Mouse (Mus musculus) spleen, postnatal 36 days (tissue): Measurements from ENCODE around the gene Tubb4a.

Experiments
- DNase-seq, 2 experiments: peaks; one replicate each; pipeline ENCODE4 v3.0.0; 2022; ENCODE audit warnings: low spot score in 2 of 2, mixed read lengths in 1 of 2

The Tubb4a gene

DNA sequence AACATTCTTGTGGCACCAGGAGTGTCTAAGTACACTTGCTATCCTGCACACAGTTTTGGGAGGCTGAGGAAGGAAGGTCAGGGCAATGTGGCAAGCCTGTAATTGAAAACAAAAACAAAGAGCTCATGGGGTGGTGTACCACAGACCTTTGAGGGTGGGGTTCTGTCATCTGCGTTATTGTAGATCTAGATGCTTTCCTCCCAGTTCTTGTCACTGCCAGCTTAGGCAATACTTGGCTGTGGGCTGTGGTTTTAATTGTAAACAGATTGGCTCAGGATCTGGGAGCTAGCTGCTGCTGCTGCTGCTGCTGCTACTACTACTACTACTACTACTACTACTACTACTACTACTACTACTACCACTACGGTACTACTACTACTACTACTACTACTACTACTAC is 14.7 kb upstream of the Tubb4a start:
- DNase-seq, result no peak

DNA sequence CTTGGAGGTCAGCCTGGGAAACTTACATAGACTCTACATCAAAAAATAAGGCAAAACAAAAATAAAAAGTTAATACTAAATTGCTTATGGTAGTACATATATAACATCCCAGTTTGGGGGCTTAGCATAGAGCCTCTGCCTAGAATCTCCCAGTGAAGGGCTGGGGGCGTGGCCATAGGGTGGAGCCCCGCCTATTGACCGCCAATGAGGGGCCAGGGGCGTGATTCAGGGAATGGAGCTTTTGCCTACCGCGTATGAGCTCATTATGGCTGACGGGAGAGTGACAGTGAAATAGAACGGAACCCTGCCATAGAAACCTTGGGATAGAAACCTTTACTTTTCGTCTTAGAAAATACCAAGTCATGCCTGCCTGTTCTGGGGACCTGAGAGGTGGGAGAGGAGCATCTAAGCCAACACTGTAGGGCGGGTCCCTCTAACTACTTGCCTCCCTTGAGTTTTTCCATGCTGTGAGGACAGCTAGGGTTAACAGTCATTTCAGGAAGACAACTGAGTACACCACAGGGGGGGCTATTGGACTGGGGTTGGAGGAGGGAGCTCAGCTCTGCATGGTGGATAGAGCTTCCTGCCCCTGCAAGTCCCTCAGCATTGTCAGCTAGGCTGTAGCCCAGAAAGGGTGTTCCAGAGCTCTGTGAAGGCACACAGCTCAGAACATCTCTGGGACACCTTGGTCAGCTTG is 12.2 kb upstream of the Tubb4a start:
- no peak for DNase-seq

DNA sequence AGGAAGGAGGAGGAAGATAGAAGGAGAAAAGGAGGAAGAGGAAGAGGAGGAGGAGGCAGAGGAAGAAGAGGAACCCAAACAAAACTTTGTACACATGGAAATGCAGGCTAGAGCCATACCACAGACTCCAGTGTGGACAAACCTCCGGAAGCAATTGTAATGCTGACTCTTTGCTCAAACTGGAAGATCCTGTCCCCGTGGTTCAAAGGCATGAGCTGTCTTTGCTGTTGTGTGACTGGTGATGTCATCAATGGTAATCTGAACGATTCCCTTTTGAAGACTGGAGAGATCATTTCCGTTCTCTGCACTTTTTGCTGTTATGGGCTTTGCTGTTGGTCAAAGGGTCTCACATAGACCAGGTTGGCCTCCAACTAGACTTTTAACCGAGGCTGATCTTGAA is 10.7 kb upstream of the Tubb4a start:
- no peak for DNase-seq

DNA sequence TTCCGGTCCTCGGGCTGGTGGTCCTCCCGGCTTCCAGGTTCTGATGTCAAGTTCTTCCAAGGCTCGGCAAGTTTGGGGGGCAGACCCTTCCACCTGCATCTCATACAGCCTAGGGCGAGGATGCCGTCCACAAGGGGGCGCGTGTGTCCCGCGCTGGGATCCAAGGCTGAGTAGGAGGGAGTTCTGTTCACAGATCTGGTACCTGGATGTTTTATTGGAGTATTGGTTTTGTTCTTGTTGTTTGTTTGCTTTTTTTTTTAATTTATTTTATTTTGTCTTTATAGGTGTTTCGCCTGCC is 9.0 kb upstream of the Tubb4a start:
- DNase-seq, result peak; percentile 71

DNA sequence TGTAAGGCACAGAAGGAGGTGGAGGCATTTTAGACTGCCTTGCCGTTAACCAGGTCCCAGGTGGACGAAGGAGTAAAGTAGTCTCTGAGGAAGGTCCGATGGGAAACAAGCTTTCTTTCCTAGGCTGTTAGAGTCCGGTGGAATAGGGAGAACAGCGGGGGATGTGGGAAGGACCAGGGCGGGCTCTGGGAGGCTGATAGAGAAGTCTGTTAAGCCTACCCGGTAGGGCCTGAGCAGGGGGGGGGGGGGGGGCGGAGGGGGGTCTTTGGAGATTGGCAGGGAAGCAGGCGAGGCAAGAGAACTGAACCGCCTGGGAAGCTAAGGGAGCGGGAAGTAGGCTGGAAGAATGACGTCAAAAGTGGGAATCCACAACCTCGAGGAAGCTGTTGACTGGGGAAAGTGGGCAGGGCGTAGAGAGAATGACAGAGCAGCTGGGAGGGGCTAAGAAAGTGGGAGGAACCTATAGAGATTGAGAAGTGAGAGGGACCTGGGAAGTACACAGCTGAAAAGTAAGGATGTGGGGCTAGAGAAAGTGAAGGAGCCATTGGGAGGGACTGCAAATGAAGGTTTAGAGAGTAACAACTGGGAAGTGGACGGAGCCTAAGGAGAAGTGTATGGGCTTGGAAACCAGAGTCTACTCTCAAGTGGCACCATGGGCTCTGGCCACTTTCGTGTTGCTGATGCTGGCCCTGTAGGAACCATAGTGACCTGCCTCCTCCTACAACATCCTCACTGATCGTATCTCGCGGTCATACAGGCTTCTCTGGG is 8.5 kb upstream of the Tubb4a start:
- DNase-seq, result peak; percentile 35 to 56

DNA sequence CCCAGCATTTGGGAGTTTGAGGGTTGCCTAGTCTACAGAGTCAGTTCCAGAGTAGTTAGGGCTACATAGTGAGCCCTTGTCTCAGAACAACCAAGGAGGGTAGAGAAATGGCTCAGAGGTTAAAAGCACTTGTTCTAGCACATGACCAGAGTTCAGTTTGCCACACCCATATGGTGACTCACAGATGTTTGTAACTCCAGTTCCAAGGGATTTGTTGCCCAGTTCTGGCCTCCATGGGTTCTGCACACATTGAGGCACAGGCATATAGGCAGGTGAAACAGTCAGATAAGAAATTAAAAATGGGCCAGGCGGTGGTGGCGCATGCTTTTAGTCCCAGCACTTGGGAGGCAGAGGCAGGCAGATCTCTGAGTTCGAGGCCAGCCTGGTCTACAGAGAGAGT is 6.6 kb upstream of the Tubb4a start:
- no peak for DNase-seq

DNA sequence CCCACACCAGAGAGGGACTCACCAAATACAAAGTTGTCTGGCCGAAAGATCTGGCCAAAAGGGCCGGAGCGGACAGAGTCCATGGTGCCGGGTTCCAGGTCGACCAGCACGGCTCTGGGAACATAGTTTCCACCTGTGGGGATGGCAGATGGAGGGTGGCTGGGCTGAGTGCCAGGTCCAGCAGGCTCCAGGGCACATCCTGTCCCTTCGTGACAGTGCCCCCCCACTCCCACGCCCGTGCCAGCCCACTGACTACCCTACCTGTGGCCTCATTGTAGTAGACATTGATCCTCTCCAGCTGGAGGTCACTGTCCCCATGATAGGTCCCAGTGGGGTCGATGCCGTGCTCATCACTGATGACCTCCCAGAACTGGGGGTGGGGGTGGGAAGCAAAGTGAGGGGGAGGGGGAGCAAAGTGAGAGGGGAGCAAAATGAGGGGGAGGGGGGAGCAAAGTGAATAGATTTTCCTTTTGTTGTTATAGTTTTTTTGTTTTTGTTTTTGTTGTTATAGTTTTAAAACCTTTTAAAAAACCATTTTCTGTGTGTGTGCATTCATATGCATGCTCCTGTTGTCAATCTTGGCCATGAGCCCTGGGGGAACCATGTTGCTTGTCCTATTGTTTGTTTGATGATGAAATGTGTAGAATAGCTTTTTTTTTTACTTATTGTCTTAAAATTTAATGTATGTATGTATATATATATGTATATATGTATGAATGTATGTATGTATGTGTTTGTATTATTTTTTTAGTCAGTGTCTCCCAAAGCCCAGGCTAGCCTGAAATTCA is 1.4 kb downstream of the Tubb4a start:
- DNase-seq, result no peak

DNA sequence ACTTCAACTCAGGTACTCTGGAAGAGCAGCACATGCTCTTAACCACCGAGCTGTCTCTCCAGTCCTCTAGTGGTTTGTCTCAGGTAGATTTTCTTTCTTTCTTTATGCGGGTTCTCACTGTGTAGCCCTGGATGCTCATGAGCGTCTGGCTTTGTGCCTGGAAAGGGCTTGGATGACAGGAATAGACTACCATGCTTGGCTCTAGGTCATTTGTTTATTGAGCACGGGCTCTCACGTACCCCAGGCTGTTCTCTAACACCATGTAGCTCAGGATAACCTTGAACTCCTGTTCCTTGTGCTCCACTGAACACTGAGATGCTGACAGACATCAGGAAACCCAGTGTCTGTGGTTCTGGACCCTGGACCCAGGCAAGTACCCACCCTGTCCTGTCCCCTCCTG is 5.1 kb downstream of the Tubb4a start:
- DNase-seq, result no peak

DNA sequence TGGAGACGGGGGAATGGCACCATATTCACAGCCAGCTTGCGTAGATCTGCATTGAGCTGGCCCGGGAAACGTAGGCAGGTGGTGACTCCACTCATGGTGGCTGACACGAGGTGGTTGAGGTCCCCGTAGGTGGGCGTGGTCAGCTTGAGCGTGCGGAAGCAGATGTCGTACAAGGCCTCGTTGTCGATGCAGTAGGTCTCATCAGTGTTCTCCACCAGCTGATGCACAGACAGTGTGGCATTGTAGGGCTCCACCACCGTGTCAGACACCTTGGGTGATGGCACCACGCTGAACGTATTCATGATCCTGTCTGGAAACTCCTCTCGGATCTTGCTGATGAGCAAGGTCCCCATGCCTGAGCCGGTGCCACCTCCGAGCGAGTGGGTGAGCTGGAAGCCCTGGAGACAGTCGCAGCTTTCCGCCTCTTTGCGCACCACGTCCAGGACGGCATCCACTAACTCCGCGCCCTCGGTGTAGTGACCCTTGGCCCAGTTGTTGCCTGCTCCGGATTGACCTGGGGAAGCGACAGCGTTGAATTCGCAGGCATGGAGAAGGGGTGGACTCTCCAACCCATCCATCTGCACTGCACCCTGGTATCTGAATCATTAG is 6.2 kb downstream of the Tubb4a start:
- no peak for DNase-seq

DNA sequence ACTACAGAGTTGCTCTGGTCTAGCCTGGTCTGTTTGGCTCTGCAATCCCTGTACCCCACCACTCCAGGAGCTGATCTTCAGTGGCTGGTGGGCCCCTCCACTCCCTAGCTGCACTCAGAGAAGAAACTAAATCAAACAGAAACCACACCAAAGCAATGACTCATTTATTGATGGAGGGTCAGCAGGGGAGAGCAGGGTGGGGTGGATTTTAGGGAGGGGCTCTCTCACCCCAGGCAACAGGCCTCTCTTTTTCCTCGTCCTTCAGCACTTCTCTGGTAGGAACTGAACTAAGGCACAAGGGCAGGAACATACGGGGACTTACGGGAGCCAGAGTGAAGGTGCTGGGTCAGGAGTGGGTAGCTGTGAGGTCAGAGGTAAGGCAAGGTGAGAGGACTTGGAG is 7.7 kb downstream of the Tubb4a start:
- no peak for DNase-seq

DNA sequence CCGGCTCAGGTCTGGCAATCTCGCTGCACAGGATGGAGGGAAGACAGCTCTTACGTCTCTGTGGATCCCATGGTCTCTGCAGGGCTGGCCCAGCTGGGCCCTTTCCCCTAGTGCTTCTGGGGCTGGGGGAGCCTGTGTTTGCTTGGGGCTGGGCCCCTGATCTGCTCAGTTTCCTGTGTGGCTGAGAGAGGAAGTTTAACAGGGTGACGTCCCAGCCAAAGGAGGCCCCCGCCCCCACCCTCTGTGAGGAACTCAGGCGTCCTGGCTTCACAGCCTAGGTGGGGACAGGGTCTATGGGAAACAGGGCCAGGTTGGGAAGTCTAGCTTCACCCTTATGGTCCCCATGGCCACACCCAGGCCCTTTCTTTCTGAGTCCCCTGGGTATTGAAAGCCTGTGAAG is 9.2 kb downstream of the Tubb4a start, which contains the start of gene Dennd1c:
Gene Dennd1c, minus strand, starts transcription at position 179 of the 400 bp plus-strand sequence.
- DNase-seq, result peak; percentile 76 to 81

DNA sequence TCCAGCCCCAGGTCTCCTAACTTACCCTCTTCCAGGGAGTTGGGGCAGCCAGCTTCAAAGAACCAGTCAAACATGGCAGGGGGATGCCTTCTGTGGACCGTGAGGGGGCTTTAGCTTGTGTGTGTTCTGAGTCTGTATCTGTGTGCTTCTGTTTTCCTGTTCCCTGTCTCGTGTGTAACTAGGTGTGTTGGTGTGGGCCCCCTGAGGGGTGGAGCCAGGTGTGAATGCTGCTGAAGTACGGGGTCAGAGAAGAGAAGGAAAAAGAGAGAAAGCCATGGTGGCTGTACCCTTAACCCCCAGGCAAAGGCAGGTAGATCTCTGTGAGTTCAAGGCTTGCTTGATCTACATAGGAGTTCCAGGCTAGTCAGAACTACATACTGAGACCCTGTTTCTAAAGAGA is 10.7 kb downstream of the Tubb4a start:
- DNase-seq, result no peak

DNA sequence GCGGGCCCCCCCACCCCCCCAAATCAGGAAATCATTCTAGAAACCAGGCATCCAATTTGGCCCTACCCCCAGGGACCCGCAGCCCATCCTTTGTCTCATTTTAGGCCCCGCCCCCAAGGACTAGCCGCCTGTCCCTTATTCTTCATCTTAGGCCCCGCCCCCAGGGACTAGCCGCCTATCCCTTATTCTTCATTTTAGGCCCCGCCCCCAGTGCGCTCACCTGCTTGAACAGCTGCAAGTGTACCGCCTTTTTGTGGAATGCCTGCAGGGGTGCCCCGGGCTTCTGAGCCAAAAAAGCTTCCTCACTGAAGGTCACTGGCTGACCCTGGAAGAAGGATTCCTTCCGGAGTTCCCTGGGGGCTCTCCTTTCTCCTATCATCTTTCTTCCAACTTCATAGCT is 16.9 kb downstream of the Tubb4a start:
- no peak for DNase-seq

DNA sequence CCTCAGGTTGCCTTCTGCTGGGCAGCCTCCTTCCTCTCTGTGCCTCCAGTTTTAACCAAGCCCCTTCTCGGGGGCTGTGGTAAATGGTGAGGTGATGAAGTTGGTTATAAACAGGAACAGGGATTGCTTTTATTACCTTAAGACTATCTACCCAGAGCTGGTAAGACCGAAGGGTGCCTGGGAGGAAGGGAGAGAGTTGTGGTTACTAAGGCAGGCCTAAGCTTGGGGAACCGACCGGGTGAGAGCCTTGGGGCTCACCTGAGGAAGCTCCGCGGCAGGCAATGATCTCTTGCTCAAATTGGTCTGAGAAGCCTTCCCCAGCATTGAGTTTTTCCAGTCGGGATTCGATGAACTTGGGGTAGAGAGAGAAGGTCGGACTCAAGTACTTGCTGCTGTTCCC is 17.3 kb downstream of the Tubb4a start:
- DNase-seq, result no peak

DNA sequence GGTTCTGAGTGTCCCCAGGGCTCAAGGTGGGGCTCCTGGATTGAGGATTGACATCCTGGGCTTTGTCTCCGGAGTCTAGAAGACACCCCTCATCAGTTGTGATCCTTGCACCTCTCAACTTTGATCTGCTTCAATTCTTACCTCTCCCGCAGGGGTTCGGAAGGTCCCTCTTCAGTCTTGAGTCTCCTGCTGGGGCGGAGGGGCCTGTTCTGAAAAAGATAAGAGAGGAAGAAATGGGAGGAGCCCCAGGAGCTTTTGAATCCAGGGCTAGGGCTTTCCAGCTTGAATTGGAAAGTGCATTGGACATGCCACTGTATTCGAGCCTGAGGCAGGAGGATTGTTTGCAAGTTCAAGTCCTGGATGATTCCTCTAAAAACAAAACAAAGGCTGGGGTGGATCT is 20.7 kb downstream of the Tubb4a start:
- no peak for DNase-seq

DNA sequence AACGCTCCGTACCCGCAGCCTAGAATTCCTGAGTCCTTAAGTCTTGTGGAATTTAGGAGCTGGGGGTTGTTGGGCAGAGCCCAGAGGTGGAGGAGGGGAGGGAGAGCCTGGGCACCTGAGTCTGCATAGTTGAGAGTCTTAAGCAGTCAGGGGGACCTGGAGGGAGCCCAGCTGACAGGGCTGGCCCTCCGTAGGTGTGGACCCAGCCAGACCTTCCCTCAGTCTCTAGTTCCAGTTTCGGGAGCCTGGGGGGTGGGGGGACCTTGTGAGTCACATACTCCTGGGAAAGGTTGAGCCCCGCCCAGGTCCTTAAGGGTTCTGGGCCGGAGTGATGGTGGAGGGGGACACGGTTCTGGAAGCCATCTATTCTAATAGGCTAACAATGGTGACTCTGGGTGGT is 24.6 kb downstream of the Tubb4a start:
- DNase-seq, result no peak

DNA sequence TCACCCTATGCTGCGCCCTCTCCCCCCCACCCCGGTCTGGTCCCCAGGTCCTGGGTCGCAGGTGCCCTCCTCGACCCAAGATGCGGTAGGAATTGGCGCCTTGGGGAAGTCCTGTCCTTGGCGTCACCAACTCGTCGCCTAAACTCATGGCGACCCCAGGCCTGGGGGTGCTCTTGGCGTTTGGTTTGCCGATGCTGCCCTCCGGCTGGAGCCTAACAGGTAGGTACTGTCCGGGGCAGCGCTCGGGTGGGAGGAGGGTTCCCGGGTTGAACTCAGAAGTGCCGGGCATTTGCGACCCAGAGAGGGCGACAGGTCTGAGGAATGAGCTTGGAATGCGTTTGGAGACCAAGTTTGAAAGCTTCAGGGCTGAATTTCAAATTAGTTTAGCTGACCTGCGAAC is 25.0 kb downstream of the Tubb4a start:
- DNase-seq, result no peak

DNA sequence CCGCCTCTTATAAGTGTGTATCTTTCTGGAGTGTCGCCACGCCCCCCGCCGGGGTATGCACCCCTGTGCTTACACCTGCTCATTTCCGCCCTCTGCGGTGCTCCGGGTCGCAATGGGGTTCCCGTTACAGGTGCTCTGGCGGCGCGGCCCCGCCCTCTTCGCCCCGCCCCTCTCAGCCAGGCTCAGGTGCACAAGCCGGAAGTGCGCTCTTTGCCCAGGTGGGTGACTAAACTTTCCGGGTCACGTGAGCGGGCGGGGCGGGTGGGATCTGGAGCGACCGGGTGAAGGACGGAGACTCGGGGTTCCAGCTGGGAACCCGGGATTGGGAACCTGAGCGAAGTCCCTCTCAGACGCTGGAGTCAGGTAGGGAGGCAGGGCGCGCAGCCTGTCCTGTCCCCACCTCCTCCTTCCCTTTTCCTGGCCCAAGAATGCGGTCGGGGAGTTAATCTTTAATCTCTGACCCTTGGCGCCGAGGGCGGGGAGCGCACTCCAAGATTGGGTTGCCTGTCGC is 25.5 kb downstream of the Tubb4a start:
- DNase-seq, result peak; percentile 54 to 63

DNA sequence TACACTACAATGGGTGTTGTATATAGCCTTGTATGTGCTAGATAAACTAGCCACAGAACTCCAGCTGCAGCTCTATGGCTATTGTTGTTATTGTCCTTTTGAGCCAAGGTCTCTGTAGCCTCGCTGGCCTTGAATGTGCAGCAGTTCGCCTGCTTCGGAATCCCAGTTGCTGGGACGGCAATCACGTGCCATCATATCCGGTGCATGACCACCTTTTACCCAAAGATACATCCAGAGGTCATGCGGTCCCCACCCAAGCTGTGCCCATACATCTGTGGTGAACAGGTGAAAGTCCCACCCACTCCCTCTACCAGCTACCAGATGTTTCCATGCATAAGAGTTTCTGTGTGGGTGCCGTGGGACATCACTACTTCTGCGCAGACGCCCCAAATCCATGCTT is 26.5 kb downstream of the Tubb4a start:
- DNase-seq, result no peak

DNA sequence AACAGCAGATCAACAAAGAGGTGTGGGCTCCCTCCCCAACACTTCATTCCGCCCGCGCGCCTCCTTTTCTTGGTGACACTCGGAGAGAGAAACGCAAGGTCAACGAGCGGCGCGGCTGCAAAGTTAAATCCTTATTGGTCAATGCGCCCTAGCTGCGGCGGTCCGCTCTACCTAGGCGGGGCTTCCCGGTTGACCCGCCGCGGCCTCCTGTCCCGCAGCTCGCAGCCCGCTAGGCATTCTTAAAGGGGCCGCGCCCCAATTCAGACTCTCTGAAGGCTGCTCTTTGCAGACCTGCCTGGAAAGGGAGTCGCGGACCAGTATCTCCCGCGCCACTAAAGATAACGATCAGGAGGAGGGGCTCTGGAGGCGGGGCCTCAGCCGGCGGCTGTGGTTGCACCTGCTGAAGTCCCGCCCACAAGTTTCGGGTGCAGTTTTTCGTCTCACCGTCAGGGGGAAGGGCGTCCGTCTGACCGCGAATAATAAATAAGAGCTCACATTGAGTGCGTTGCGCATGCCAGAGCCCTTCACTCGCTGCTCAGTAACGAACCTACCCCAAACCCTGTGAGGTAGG is 27.3 kb downstream of the Tubb4a start:
- DNase-seq, result peak; percentile 95 to 96

DNA sequence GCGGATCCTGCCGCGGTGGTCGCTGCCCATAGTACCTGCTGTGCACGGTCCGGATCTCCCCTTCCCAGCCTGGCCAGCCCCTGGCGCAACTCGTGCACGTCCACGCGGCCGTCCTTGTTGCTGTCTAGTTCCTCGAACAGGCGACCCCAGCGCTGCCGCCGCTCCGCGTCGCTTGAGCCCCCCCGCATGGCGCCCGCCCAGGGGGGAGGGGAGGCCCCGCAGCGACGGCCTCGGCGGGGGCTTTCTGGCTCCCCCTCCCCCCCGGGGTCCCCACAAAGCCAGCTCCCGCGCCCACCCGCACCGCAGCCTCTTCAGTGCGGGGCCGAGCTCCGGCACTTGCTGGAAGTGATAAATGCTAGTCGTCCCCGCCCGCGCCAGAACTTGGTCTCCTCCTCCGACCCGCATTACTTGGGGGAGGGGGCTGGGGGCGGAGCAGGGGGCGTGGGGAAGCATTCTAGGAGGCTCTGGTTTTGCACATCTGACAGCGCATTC is 28.1 kb downstream of the Tubb4a start, which contains the start of gene Slc25a23:
Gene Slc25a23, minus strand, starts transcription at position 378 of the 492 bp plus-strand sequence.
- peak; percentile 48 to 58 for DNase-seq
